Mouse (Mus musculus): Measurements from ENCODE around the gene Mxra7.

DNA sequence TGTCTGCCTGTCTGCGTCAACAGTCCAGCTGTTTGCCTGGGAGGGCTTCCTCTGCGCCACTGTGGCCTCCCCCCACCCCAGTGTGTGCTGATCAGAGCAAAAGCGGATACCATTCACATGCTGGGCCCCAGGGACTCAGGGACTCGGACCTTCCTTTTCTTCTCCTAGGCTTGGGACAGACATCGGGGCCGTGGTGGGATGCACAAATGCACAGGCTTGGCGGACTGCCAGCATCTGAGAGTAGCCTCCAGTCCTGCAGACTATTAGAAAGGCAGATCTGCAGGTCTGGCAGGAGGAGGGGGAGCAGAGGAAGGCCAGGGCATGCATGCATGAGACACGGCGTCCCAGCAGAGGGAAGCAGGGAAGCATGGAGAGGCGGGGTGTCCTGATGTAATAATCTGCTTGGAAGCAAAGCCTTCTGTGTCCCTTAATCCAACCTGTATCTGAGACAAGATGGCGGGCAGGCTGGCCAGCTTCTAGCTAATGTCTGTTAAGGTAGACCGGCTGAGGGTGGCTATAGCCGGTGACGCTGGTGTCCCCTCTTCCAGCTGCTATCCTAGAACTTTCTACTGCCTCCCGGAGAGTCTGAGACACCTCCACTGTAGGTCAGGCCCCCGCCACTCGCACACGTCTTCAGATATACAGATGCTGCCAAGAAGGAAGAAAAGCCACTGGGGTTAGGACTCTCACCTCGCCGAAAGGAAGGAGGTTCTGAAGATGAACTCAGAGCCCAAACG lies 14.9 kb downstream of the Mxra7 start:
- TF ChIP-seq POLR2A (IDR thresholded peaks at IDR 0.05; ENCODE audit: extremely low read depth, insufficient read depth, low read length) (no peak), CTCF (IDR thresholded peaks at IDR 0.05; ENCODE audit: extremely low read depth, insufficient read depth, low read length) (no peak)
